Mouse (Mus musculus) liver, postnatal 0 days (tissue): ENCODE measurements around the gene Irs2.

Experiments used
- CTCF ChIP-seq: sonication (generic); IDR thresholded peaks from 2 replicates; pipeline ENCODE4 v1.5.1; 2016; ENCODE audit warnings: antibody characterized with exemption, low read depth
- EP300 ChIP-seq: IDR thresholded peaks from 2 replicates; pipeline ENCODE4 v1.6.1; 2016; ENCODE audit warnings: antibody characterized with exemption, low read depth, mild to moderate bottlenecking

DNA sequence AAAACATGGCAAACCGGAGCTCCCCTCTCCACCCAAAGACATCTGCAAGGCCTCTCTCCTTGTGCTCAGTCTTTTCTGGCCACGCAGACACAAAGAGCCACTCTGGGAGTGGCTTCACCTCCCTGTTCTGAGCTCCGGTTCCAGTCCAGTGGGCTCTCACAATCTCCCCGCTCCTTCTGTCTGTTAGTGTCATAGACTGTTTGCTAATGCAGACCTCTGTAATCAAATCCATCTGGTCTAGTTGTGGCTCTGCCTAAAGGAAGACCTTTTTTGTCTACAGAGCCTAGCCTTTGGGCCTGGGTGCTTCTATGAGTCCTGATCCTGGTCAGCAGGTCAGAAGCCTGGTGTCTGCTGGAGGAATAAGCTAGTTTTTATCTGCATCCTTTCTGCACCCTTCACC is 56.7 kb downstream of the Irs2 start:
- TF ChIP-seq CTCF = no peak
- no peak for TF ChIP-seq EP300
